In genomic region chr1:106647336-106647735, GRCm38 (mm10) we compare ENCODE assay signal across 16 mouse cellular contexts.
A peak's percentile ranks its signal among the peaks of the same experiment; 100 is the strongest.
DNase-seq lines count a peak whose midpoint lies in the region.
"Had no signal": no experiment of that assay in that cellular context is flagged by ENCODE, and none has a peak within 500 bp of the region (broad histone marks: within the 10 kb centered on the region; RNA-seq: fewer than 3 reads in every experiment).

No protein-coding gene starts in this region.

- DNase-seq in CD4-positive helper T cell, adult 2 months (ENCODE audit: low read depth, low spot score): peak; percentile 83
- peak; percentile 16 to 30 for DNase-seq in CD8-positive naive resting alpha-beta T cell, adult 2 months (ENCODE audit: low read depth in 2 of 2, low spot score in 2 of 2)
- DNase-seq in induced T-regulatory cell, adult 2 months (ENCODE audit: low read depth): peak; percentile 80
- DNase-seq in natural killer cell, adult 2 months (ENCODE audit: low spot score in 2 of 2): peak; percentile 46 to 55
- no peak for DNase-seq in adrenal gland, postnatal 4 days (ENCODE audit: low spot score in 2 of 2)
- DNase-seq in testis, postnatal 14 days (ENCODE audit: low spot score): no peak
- DNase-seq in kidney, postnatal 14 days: no peak
- no peak for DNase-seq in ovary, adult 18-20 months (ENCODE audit: low spot score)
- DNase-seq: adrenal gland, adult 2 months; adrenal gland, postnatal 25 days; cerebellum, adult 2 months; cerebellum, postnatal 14 days; embryo, embryonic 11 days; gastrocnemius, postnatal 10 days; heart, adult 18-20 months; kidney, adult 18-20 months had no signal

Comparison
In these comparisons a context has a peak if more than half of its experiments do, and no peak if none do; other contexts are left out.
1. DNase-seq: peak in CD4-positive helper T cell, adult 2 months (single experiment), CD8-positive naive resting alpha-beta T cell, adult 2 months (2 of 2), induced T-regulatory cell, adult 2 months (single experiment) and natural killer cell, adult 2 months (2 of 2); none in adrenal gland, postnatal 4 days (0 of 2), testis, postnatal 14 days (single experiment), kidney, postnatal 14 days (single experiment) and ovary, adult 18-20 months (single experiment).